Mouse (Mus musculus): ENCODE results near the gene Irf1. TPM values are rescaled to one million over a fixed set of nuclear protein-coding genes. Genes with fewer than 3 reads are reported as not detected.

The Irf1 gene
- total and polyA plus RNA-seq, 2 experiments from 2014 or later, result 4.4 to 8.5 TPM

GRCm38 (mm10) chr11:53821230-53821944 lies 51.6 kb downstream of the Irf1 start:
- Histone ChIP-seq H3K9me3 (ENCODE audit: low read length) (no peaks in the 10 kb centered on the region), H3K27me3 (ENCODE audit: insufficient read depth, low read length) (no peaks in the 10 kb centered on the region), H3K9ac (replicated peaks; ENCODE audit: low read length) (no peak overlapping the region), H3K4me1 (ENCODE audit: insufficient read depth, low read length) (no peaks in the 10 kb centered on the region), H3K4me2 (ENCODE audit: low read depth, low read length) (no peak overlapping the region), H3K36me3 (ENCODE audit: insufficient read depth, low read length) (no peaks in the 10 kb centered on the region), H3K4me3 (ENCODE audit: low read length) (no peak overlapping the region), H3K27ac (no peak overlapping the region)
- WGBS, result 77% methylated on average over 11 of the region's 11 CpGs
- DNase-seq (ENCODE audit: low spot score) (peak; percentile 9), ATAC-seq (no peak)
- no peak for TF ChIP-seq CTCF (IDR thresholded peaks at IDR 0.05; ENCODE audit: low read depth)

GRCm38 (mm10) chr11:53821945-53822338 lies 52.1 kb downstream of the Irf1 start:
- H3K9ac ChIP-seq (replicated peaks; ENCODE audit: low read length), result no peak overlapping the region
- ATAC-seq (no peak), DNase-seq (ENCODE audit: low spot score) (no peak)
- no peak overlapping the region for H3K4me2 ChIP-seq (ENCODE audit: low read depth, low read length)
- no peak overlapping the region for H3K4me3 ChIP-seq (ENCODE audit: low read length)
- no peaks in the 10 kb centered on the region for H3K27me3 ChIP-seq (ENCODE audit: insufficient read depth, low read length)
- no peaks in the 10 kb centered on the region for H3K36me3 ChIP-seq (ENCODE audit: insufficient read depth, low read length)
- 94% methylated on average over 3 of the region's 3 CpGs for WGBS
- TF ChIP-seq CTCF (IDR thresholded peaks at IDR 0.05; ENCODE audit: low read depth), result no peak
- H3K27ac ChIP-seq, result no peak overlapping the region
- no peaks in the 10 kb centered on the region for H3K9me3 ChIP-seq (ENCODE audit: low read length)
- no peaks in the 10 kb centered on the region for H3K4me1 ChIP-seq (ENCODE audit: insufficient read depth, low read length)

- no peak for ATAC-seq
- no peaks in the 10 kb centered on the region for H3K36me3 ChIP-seq (ENCODE audit: insufficient read depth, low read length)
- WGBS, result 89% methylated on average over 4 of the region's 4 CpGs
- no peak for DNase-seq (ENCODE audit: low spot score)
- H3K4me1 ChIP-seq (ENCODE audit: insufficient read depth, low read length), result no peaks in the 10 kb centered on the region
- no peak for TF ChIP-seq CTCF (IDR thresholded peaks at IDR 0.05; ENCODE audit: low read depth)
- no peak overlapping the region for H3K9ac ChIP-seq (replicated peaks; ENCODE audit: low read length)
- H3K27ac ChIP-seq, result no peak overlapping the region
- H3K9me3 ChIP-seq (ENCODE audit: low read length), result 0 out of 2 replicates have a peak, but pooled peaks cover 4% of the 10 kb centered on the region
- H3K4me2 ChIP-seq (ENCODE audit: low read depth, low read length), result no peak overlapping the region
- H3K27me3 ChIP-seq (ENCODE audit: insufficient read depth, low read length), result no peaks in the 10 kb centered on the region
- H3K4me3 ChIP-seq (ENCODE audit: low read length), result no peak overlapping the region
Measured at GRCm38 (mm10) chr11:53825409-53825808, 55.6 kb downstream of the Irf1 start.

Small RNAs within 50 kb of the gene (microRNA-seq; reads per million reads assigned to microRNA genes)
- gene Mir7671, result 0 reads per million in 2 experiments

Other genes starting within 250 kb of the Irf1 start
- gene Kif3a, start 202.6 kb upstream of the Irf1 start, total RNA-seq (2014; rRNA removed), result 73.7 and 82.9 TPM in 2 replicates
- 332 and 344 TPM in 2 replicates for gene Kif3a, start 202.6 kb upstream of the Irf1 start, polyA plus RNA-seq (2015; fragmentation: Nextera tagmentation; extraction: Ambion mirVana)
- not detected in 2 replicates for gene Il4, start 151.3 kb upstream of the Irf1 start, total RNA-seq (2014; rRNA removed)
- 3.8 and 3.9 TPM in 2 replicates for gene Il4, start 151.3 kb upstream of the Irf1 start, polyA plus RNA-seq (2015; fragmentation: Nextera tagmentation; extraction: Ambion mirVana)
- not detected in 2 replicates for gene Il13, start 135.3 kb upstream of the Irf1 start, total RNA-seq (2014; rRNA removed)
- not detected in 2 replicates for gene Il13, start 135.3 kb upstream of the Irf1 start, polyA plus RNA-seq (2015; fragmentation: Nextera tagmentation; extraction: Ambion mirVana)
- gene Rad50, start 62.7 kb upstream of the Irf1 start, total RNA-seq (2014; rRNA removed), result 4.1 and 4.2 TPM in 2 replicates
- 11.7 and 12.8 TPM in 2 replicates for gene Rad50, start 62.7 kb upstream of the Irf1 start, polyA plus RNA-seq (2015; fragmentation: Nextera tagmentation; extraction: Ambion mirVana)
- 0.11 TPM in 1 of 2 replicates, not detected in the other for gene Il5, start 49.2 kb upstream of the Irf1 start, total RNA-seq (2014; rRNA removed)
- 0.15 TPM in 1 of 2 replicates, not detected in the other for gene Il5, start 49.2 kb upstream of the Irf1 start, polyA plus RNA-seq (2015; fragmentation: Nextera tagmentation; extraction: Ambion mirVana)
- not detected in 2 replicates for gene Gm17334, start 3.2 kb downstream of the Irf1 start, total RNA-seq (2014; rRNA removed)
- gene Gm17334, start 3.2 kb downstream of the Irf1 start, polyA plus RNA-seq (2015; fragmentation: Nextera tagmentation; extraction: Ambion mirVana), result not detected in 2 replicates
- not detected in 2 replicates for gene Gm12216, start 89.2 kb downstream of the Irf1 start, total RNA-seq (2014; rRNA removed)
- gene Gm12216, start 89.2 kb downstream of the Irf1 start, polyA plus RNA-seq (2015; fragmentation: Nextera tagmentation; extraction: Ambion mirVana), result 1.2 and 1.9 TPM in 2 replicates
- 10.3 and 19.1 TPM in 2 replicates for gene Slc22a5, start 121.6 kb downstream of the Irf1 start, total RNA-seq (2014; rRNA removed)
- 12.4 and 12.6 TPM in 2 replicates for gene Slc22a5, start 121.6 kb downstream of the Irf1 start, polyA plus RNA-seq (2015; fragmentation: Nextera tagmentation; extraction: Ambion mirVana)
- 6.6 and 7.2 TPM in 2 replicates for gene Slc22a21, start 210.3 kb downstream of the Irf1 start, total RNA-seq (2014; rRNA removed)
- 6.2 and 6.3 TPM in 2 replicates for gene Slc22a21, start 210.3 kb downstream of the Irf1 start, polyA plus RNA-seq (2015; fragmentation: Nextera tagmentation; extraction: Ambion mirVana)

All from hindbrain, postnatal 0 days (tissue).